Comparison of ENCODE assay signal across 7 mouse cellular contexts in genomic region chr7:44998501-44998955, GRCm38 (mm10). TPM values are rescaled to one million over a fixed set of nuclear protein-coding genes. Genes with fewer than 3 reads are reported as not detected.
DNase-seq lines count a peak whose midpoint lies in the region; ATAC-seq and TF ChIP-seq lines count a peak whose summit lies in the region.

TSS of gene Bcl2l12 (minus strand) at chr7:44998712.

- peak within 1 kb of the TSS; percentile 79 for H3K9ac ChIP-seq in ES-E14 (ENCODE audit: insufficient read depth, low read depth, low read length, poor library complexity, severe bottlenecking)
- peak within 1 kb of the TSS; percentile 61 for H3K9ac ChIP-seq in forebrain, embryonic 11.5 days (ENCODE audit: low read length)

- H3K36me3 ChIP-seq in ES-E14 (ENCODE audit: control insufficient read depth, insufficient read depth, low read length, poor library complexity, severe bottlenecking), result peaks cover 42% of the 10 kb centered on the region
- peaks cover 17% of the 10 kb centered on the region for H3K36me3 ChIP-seq in forebrain, embryonic 11.5 days (ENCODE audit: control insufficient read depth, insufficient read depth, low read length)

- H3K27me3 ChIP-seq in forebrain, embryonic 11.5 days (ENCODE audit: control insufficient read depth, insufficient read depth, low read length), result no peaks in the 10 kb centered on the region

- H3K4me3 ChIP-seq in ES-E14 (ENCODE audit: insufficient read depth in 1 of 2, low read depth in 1 of 2, low read length in 2 of 2, poor library complexity in 1 of 2, severe bottlenecking in 1 of 2), result peak within 1 kb of the TSS; percentile 85 to 92
- peak within 1 kb of the TSS; percentile 66 for H3K4me3 ChIP-seq in forebrain, embryonic 11.5 days (ENCODE audit: low read depth, low read length)

- H3K27ac ChIP-seq in ES-E14 (ENCODE audit: insufficient read depth, low read depth, low read length, poor library complexity, severe bottlenecking), result peak within 1 kb of the TSS; percentile 45
- peak within 1 kb of the TSS; percentile 57; the same call in 1 of the 2 replicates for H3K27ac ChIP-seq in forebrain, embryonic 11.5 days (ENCODE audit: low read depth, low read length)

- DNase-seq in ES-E14 (ENCODE audit: low read depth, low spot score), result no peak
- DNase-seq in adrenal gland, postnatal 10 days, result peak; percentile 81
- no peak for DNase-seq in forebrain, embryonic 11.5 days (ENCODE audit: low spot score)
- peak; percentile 42 for DNase-seq in heart, postnatal 25 days (ENCODE audit: low spot score)
- DNase-seq in kidney, postnatal 4 days, result peak; percentile 68 to 80
- peak; percentile 48 for DNase-seq in mesoderm, embryonic 11.5 days (ENCODE audit: low read depth, low spot score)
- peak; percentile 25 for DNase-seq in thymus, postnatal 0 days (ENCODE audit: low spot score)

- 5% methylated on average over 18 of the region's 18 CpGs for WGBS in forebrain, embryonic 11.5 days

- no peaks in the 10 kb centered on the region for H3K9me3 ChIP-seq in ES-E14 (ENCODE audit: control insufficient read depth, insufficient read depth, low read depth, low read length)
- H3K9me3 ChIP-seq in forebrain, embryonic 11.5 days (ENCODE audit: control insufficient read depth, low read length), result no peaks in the 10 kb centered on the region

- intact Hi-C loops in heart, postnatal 25 days (cut with DNase I), result no loop called here

- no peak for ATAC-seq in forebrain, embryonic 11.5 days (replicated peaks; ENCODE audit: low FRiP score)

- H3K4me2 ChIP-seq in forebrain, embryonic 11.5 days (ENCODE audit: low read depth, low read length, severe bottlenecking), result peak within 1 kb of the TSS; percentile 67

- H3K4me1 ChIP-seq in ES-E14 (ENCODE audit: control insufficient read depth in 2 of 2, insufficient read depth in 2 of 2, low read length in 2 of 2, poor library complexity in 1 of 2), result peaks cover 2 to 12% of the 10 kb centered on the region in 2 experiments; a peak in 1 of 4 replicates
- peaks cover 9% of the 10 kb centered on the region for H3K4me1 ChIP-seq in forebrain, embryonic 11.5 days (replicated peaks; ENCODE audit: control insufficient read depth, insufficient read depth, low read length)

- in situ Hi-C loops in ES-E14 (cut with MboI; ENCODE audit: low sequenced_read_pairs in 2 of 2, unreplicated experiment in 2 of 2), result no loop called here

TF ChIP-seq in ES-E14, 5 proteins besides CTCF, POLR2A, EP300 and RAD21:
- TF ChIP-seq MAFK (IDR thresholded peaks at IDR 0.05; ENCODE audit: insufficient read depth, low read depth, low read length) (no peak), ZC3H11A (IDR thresholded peaks at IDR 0.05; ENCODE audit: borderline replicate concordance, low read depth, low read length) (no peak), ZNF384 (IDR thresholded peaks at IDR 0.05; ENCODE audit: low read depth, low read length) (no peak), HCFC1 (IDR thresholded peaks at IDR 0.05; ENCODE audit: borderline replicate concordance, insufficient read depth, low read length) (no peak), CHD2 (IDR thresholded peaks at IDR 0.05; ENCODE audit: low read depth, low read length) (no peak)

RNA-seq across cellular contexts. Expression of gene Bcl2l12, which starts in this region (rescaled TPM):
- total RNA-seq in ES-E14 (2012; rRNA removed), result 11.9 and 13.0 TPM in 2 replicates
- 10 to 100 TPM; 15.8 to 16.2 TPM for total RNA-seq in adrenal gland, postnatal 10 days (2021)
- 70.6 and 74.9 TPM in 2 replicates for polyA plus RNA-seq in forebrain, embryonic 11.5 days (2014; fragmentation: Nextera tagmentation; extraction: Ambion mirVana)
- 10 to 100 TPM; 10.2 to 11.2 TPM for total RNA-seq in heart, postnatal 25 days (2021)
- 66.6 and 68.8 TPM in 2 replicates for polyA plus RNA-seq in thymus, postnatal 0 days (2015; fragmentation: Nextera tagmentation; extraction: Ambion mirVana)

Comparison
In these comparisons a context has a peak if more than half of its experiments do, and no peak if none do; other contexts are left out.
1. DNase-seq: peak in adrenal gland, postnatal 10 days (single experiment), heart, postnatal 25 days (single experiment), kidney, postnatal 4 days (2 of 2), mesoderm, embryonic 11.5 days (single experiment) and thymus, postnatal 0 days (single experiment); none in ES-E14 (single experiment) and forebrain, embryonic 11.5 days (single experiment).